Mouse (Mus musculus) cerebellum, adult 2 months (tissue): ENCODE measurements around the gene Siah3.

Experiments used
- CTCF ChIP-seq: fragments of 200-500 bp; IDR thresholded peaks from 2 replicates; pipeline ENCODE4 v1.5.1; 2011; ENCODE audit warnings: low read depth, mild to moderate bottlenecking, control low read depth, low read length, moderate library complexity, borderline replicate concordance; ENCODE audit not compliant: insufficient read depth
- POLR2A ChIP-seq: fragments of 200-500 bp; IDR thresholded peaks from 2 replicates; pipeline ENCODE4 v1.6.1; 2011; ENCODE audit warnings: low read length, control low read depth, borderline replicate concordance; ENCODE audit not compliant: insufficient read depth

DNA sequence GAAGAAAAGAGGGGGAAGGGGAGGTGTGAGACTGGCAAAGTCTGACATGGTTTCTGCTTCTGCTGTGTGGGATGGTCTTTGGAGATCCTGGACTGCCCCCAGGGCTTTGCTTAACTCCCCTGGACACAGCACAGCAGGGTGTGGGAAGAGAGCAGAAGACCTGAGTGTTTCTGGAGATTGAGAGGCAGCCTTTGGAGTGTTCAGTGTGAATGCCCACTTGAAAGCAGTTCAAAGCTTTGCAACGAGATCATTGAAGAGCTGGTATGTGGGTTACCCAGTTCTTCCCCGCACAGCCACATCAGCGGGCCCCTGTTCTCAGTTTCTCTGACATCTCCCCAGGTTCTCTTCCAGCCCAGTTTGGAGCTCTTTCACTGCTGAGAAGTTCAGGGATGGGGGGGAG lies 4.7 kb downstream of the Siah3 start:
- TF ChIP-seq CTCF (no peak), POLR2A (no peak)
